Mouse (Mus musculus) spleen, adult 2 months (tissue): ENCODE data around the gene Araf.

Experiments used
- CTCF ChIP-seq: fragments of 200-500 bp; IDR thresholded peaks from 2 replicates; pipeline ENCODE4 v1.5.1; 2011; ENCODE audit warnings: mild to moderate bottlenecking, inconsistent platforms; ENCODE audit not compliant: insufficient read depth, insufficient read length, insufficient replicate concordance; ENCODE audit errors: extremely low read depth
- POLR2A ChIP-seq: fragments of 200-500 bp; IDR thresholded peaks from 2 replicates; pipeline ENCODE4 v1.6.1; 2011; ENCODE audit warnings: low read depth, low read length, inconsistent platforms

- no peak for TF ChIP-seq CTCF
- no peak for TF ChIP-seq POLR2A
Observed at GRCm38 (mm10) chrX:20847816-20848215, 50.2 kb downstream of the Araf start.
